Comparison of ENCODE assay signal across 9 mouse cellular contexts in genomic region chr2:20672803-20673603, GRCm38 (mm10).
DNase-seq lines count a peak whose midpoint lies in the region; ATAC-seq and TF ChIP-seq lines count a peak whose summit lies in the region.
"Had no signal": no experiment of that assay in that cellular context is flagged by ENCODE, and none has a peak within 500 bp of the region (broad histone marks: within the 10 kb centered on the region; RNA-seq: fewer than 3 reads in every experiment).

No protein-coding gene starts in this region.

- no peak overlapping the region for H3K27ac ChIP-seq in heart, postnatal 0 days (ENCODE audit: low read depth)
- no peak overlapping the region for H3K27ac ChIP-seq in lung, embryonic 14.5 days (ENCODE audit: low read depth)
- H3K27ac ChIP-seq: heart, embryonic 13.5 days had no signal

- no peak overlapping the region for H3K4me2 ChIP-seq in heart, postnatal 0 days (ENCODE audit: low read depth, low read length)
- H3K4me2 ChIP-seq in lung, embryonic 14.5 days = no peak overlapping the region
- H3K4me2 ChIP-seq: heart, embryonic 13.5 days had no signal

- H3K4me1 ChIP-seq in heart, postnatal 0 days (ENCODE audit: control insufficient read depth, insufficient read depth) = no peaks in the 10 kb centered on the region
- no peaks in the 10 kb centered on the region for H3K4me1 ChIP-seq in lung, embryonic 14.5 days (ENCODE audit: insufficient read depth)
- H3K4me1 ChIP-seq: heart, embryonic 13.5 days had no signal

- H3K36me3 ChIP-seq in heart, postnatal 0 days (replicated peaks; ENCODE audit: control insufficient read depth, insufficient read depth, low read length) = no peaks in the 10 kb centered on the region
- H3K36me3 ChIP-seq in lung, embryonic 14.5 days (ENCODE audit: insufficient read depth) = no peaks in the 10 kb centered on the region
- H3K36me3 ChIP-seq: heart, embryonic 13.5 days had no signal

- no peaks in the 10 kb centered on the region for H3K27me3 ChIP-seq in heart, postnatal 0 days (ENCODE audit: control insufficient read depth, insufficient read depth, low read length)
- H3K27me3 ChIP-seq in lung, embryonic 14.5 days (ENCODE audit: insufficient read depth, low read length) = no peaks in the 10 kb centered on the region
- H3K27me3 ChIP-seq: heart, embryonic 13.5 days had no signal

- H3K9ac ChIP-seq in heart, postnatal 0 days (replicated peaks; ENCODE audit: low read depth, low read length) = no peak overlapping the region
- H3K9ac ChIP-seq in lung, embryonic 14.5 days = no peak overlapping the region
- H3K9ac ChIP-seq: heart, embryonic 13.5 days had no signal

- H3K9me3 ChIP-seq in heart, postnatal 0 days (replicated peaks; ENCODE audit: control insufficient read depth, low read length) = no peaks in the 10 kb centered on the region
- no peaks in the 10 kb centered on the region for H3K9me3 ChIP-seq in lung, embryonic 14.5 days (ENCODE audit: low read depth, low read length)

- no peak for ATAC-seq in heart, postnatal 0 days (ENCODE audit: insufficient read depth, low read depth)
- ATAC-seq in lung, embryonic 14.5 days (ENCODE audit: insufficient read depth) = peak; percentile 36; the same call in 1 of the 2 replicates

- DNase-seq in B cell, adult 2 months = peak; percentile 2 to 3
- peak; percentile 85 for DNase-seq in ZHBTc4 (ENCODE audit: low read depth, low spot score)
- peak; percentile 65 for DNase-seq in embryo, embryonic 11 days
- DNase-seq in heart, postnatal 0 days (ENCODE audit: low spot score) = no peak
- DNase-seq in large intestine, adult 2 months (ENCODE audit: low read depth, low spot score) = peak; percentile 37
- DNase-seq in lung, embryonic 14.5 days = peak; percentile 83
- DNase-seq in right cerebral cortex, adult 2 months (ENCODE audit: low spot score in 2 of 2) = peak; percentile 80 to 84
- no peak for DNase-seq in natural killer cell, adult 2 months (ENCODE audit: low spot score in 2 of 2)

- 64% methylated on average over 9 of the region's 9 CpGs for WGBS in heart, postnatal 0 days
- WGBS in large intestine, adult 2 months = 44% methylated on average over 9 of the region's 9 CpGs
- WGBS in lung, embryonic 14.5 days = 64% methylated on average over 9 of the region's 9 CpGs

- no peak overlapping the region for H3K4me3 ChIP-seq in heart, postnatal 0 days (ENCODE audit: low read depth, low read length)
- no peak overlapping the region for H3K4me3 ChIP-seq in lung, embryonic 14.5 days (ENCODE audit: low read depth, low read length)
- H3K4me3 ChIP-seq: heart, embryonic 13.5 days had no signal

- peak; percentile 85 for TF ChIP-seq CTCF in heart, postnatal 0 days (IDR thresholded peaks at IDR 0.05; ENCODE audit: low read depth)
- TF ChIP-seq CTCF in lung, embryonic 14.5 days (IDR thresholded peaks at IDR 0.05; ENCODE audit: low read depth) = peak; percentile 87

- TF ChIP-seq EP300 in heart, postnatal 0 days (IDR thresholded peaks at IDR 0.05; ENCODE audit: low read depth) = no peak

Comparison
In these comparisons a context has a peak if more than half of its experiments do, and no peak if none do; other contexts are left out.
1. DNase-seq: peak in B cell, adult 2 months (2 of 2), ZHBTc4 (single experiment), embryo, embryonic 11 days (single experiment), large intestine, adult 2 months (single experiment), lung, embryonic 14.5 days (single experiment) and right cerebral cortex, adult 2 months (2 of 2); none in heart, postnatal 0 days (single experiment) and natural killer cell, adult 2 months (0 of 2).